Mouse (Mus musculus) left cerebral cortex, postnatal 36 days (tissue): ENCODE data around the gene Hist1h2ag. TPM values are rescaled to one million over a fixed set of nuclear protein-coding genes. Genes with fewer than 3 reads are reported as not detected.

Experiments
- DNase-seq, 2 experiments: peaks; one replicate each; pipeline ENCODE4 v3.0.0; 2021 to 2022; ENCODE audit warnings: low spot score in 2 of 2, mixed read lengths in 1 of 2
- intact Hi-C: fragments of 180-260 bp; cut with DNase I; formaldehyde crosslinking; loops from one replicate; pipeline ENCODE4 v1.15.1; 2025
- total RNA-seq, 2 experiments: library from RNA; stranded (reverse); gene quantifications; 2 replicates each; pipeline ENCODE4 v1.2.3; 2021

Gene Hist1h2ag
- total RNA-seq, 2 experiments from 2014 or later, result 8.3 to 11.2 TPM

DNA sequence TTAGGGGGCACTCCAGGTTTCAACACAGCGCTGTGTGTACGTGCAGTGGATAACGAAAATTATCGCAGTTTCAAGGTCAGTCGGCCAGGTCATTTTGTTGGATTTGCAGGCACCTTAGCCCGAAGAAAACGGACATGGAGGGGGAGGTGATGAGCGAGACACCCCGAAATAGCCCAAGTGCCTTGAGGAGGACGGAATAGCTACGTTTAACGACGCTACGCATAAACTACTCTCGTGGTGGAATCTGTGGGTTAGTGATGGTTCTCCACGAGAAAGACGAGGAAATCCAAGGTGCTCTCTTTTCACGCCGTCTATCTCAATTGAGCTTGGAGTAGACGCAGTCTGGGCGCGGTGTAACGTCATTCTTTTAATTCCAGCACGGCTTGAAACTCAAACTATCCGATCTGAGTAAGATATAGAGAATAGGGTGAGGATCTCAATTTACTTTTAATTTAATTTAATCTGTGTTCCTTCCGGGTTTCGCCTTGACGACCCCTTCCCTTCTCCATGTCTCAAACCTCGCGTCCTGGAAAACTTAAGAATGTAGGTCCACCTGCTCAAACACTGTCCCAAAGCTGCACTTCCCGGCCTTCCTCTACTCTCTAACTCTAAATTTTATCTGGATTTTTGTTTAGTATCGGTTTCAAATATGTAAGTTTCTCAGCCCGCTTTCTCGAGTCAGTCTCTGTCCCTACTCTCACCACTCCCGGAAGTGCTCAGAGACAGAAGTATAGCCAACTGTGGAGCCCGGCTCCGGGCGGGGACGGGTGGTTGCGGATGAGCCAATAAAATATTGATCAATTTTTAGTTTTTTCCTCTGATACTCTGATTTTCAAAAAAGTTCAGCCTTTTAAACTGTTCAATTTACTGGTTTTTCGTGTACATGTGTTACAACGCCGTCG, 22.6 kb downstream of the Hist1h2ag start:
- intact Hi-C loops, result loop anchor here (5.0 to 10.0 kb wide), 4 partner anchors 103 to 1497 kb away; no protein-coding TSS in a partner anchor
- DNase-seq, result no peak

GRCm38 (mm10) chr13:22015479-22016450, 27.0 kb downstream of the Hist1h2ag start:
- peak; percentile 49 to 69 for DNase-seq
- intact Hi-C loops, result loop anchor here (5.0 kb wide), 1 partner anchor 98 kb away; no protein-coding TSS in a partner anchor

- intact Hi-C loops, result no loop called here
- DNase-seq, result no peak
Measured at GRCm38 (mm10) chr13:22014411-22014845, 28.3 kb downstream of the Hist1h2ag start.

DNA sequence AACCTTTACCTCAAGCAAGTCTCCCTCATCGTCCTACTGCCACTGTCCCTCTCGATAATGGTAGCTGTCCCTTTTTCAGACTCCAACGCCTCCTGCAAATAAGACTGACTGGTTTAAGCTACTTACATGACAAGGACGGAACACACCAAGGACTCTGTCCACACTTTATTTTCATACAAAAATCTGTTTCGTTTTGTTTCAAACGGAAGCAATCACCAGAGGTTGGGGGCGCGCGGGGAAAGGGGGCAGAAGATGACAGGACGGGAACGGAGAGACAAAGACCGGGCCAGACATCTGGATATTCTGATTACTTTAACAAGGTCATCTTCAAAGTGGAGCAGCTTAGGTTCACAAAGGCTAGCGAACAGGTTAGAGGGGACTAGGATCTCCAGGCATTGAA, 29.0 kb downstream of the Hist1h2ag start:
- DNase-seq, result no peak
- intact Hi-C loops, result loop anchor here (2.0 kb wide), 1 partner anchor 15 kb away; no protein-coding TSS in a partner anchor

GRCm38 (mm10) chr13:22009642-22010041, 33.1 kb downstream of the Hist1h2ag start, which contains the start of gene Prss16:
TSS of gene Prss16 (minus strand) at chr13:22009742.
- intact Hi-C loops, result no loop called here

DNA sequence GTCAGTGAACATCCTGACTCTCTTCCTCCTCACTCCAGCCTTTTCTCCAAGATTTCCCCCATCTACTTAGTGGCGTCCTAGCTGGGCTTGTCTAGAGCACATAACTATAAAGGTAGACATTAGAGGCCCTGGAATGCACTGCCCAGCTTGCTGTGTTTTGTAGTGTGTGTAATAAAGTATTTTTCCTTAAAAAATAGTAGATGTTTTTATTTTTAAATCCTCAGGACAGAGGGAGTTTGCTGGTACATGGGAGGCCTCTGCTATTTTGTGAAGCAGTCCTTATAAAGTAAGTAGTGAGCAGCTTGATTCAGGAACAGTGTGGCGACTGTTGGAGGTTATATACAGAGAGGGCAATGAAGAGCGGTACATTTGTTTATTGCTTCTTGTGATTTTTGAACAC, 34.0 kb downstream of the Hist1h2ag start:
- no peak for DNase-seq

More at GRCm38 (mm10) chr13:22009642-22010041, 33.1 kb downstream of the Hist1h2ag start, which contains the start of gene Prss16:
- DNase-seq, result no peak

GRCm38 (mm10) chr13:22007872-22008271, 34.9 kb downstream of the Hist1h2ag start:
- no peak for DNase-seq
- intact Hi-C loops, result no loop called here

More for the DNA sequence above, 34.0 kb downstream of the Hist1h2ag start:
- intact Hi-C loops, result no loop called here

- intact Hi-C loops, result no loop called here
- DNase-seq, result no peak
Measured at GRCm38 (mm10) chr13:22007121-22007510, 35.6 kb downstream of the Hist1h2ag start.

GRCm38 (mm10) chr13:22006334-22007120, 36.2 kb downstream of the Hist1h2ag start:
- intact Hi-C loops, result no loop called here
- no peak for DNase-seq

GRCm38 (mm10) chr13:22005605-22006333, 37.0 kb downstream of the Hist1h2ag start:
- intact Hi-C loops, result no loop called here
- peak in 1 of 2 experiments; percentile 36 for DNase-seq

DNA sequence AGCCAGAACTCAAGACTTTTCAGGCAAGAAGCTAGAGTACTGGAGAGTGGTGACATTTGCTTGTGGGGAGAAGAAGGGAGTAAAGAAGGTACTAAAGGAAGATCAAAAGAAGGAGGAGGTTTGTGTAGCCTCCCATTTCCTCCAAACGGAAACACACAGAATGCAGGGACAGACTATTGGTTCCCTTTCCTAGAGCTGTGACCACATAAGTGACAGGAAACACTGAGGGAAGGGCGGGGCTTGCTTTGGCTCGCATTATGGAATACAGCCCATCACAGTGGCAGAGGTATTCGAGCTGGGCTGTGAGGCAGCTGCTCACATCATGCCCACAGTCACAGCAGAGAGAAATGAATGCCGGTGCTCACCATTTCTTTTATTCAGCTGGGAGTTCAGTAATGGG, 40.9 kb downstream of the Hist1h2ag start:
- intact Hi-C loops, result no loop called here
- DNase-seq, result no peak

GRCm38 (mm10) chr13:22001346-22001745, 41.4 kb downstream of the Hist1h2ag start:
- intact Hi-C loops, result no loop called here

GRCm38 (mm10) chr13:21999147-21999546, 43.6 kb downstream of the Hist1h2ag start:
- DNase-seq, result no peak
- intact Hi-C loops, result loop anchor here (2.0 to 5.0 kb wide), 2 partner anchors 14 to 82 kb away; no protein-coding TSS in a partner anchor

More at GRCm38 (mm10) chr13:22001346-22001745, 41.4 kb downstream of the Hist1h2ag start:
- DNase-seq, result no peak

DNA sequence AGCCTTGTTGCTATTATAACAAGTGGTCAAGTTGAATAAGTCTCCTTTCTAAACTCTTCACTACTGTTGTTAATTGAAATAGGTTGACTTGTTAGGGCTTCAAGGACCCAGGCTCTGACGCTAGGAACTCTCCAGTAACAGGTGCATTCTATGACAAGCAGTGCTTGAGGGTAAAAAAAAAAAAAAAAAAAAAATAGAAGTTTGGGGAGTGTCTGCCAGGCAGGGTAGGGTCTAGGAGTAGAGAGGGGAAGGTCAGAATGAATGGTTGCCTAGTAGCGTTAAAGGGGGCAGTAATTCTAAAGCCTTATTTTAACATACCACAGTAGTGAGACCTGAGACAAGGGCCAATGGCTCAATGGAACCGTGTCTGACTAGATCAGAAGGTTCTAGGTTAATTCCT, 44.3 kb downstream of the Hist1h2ag start:
- intact Hi-C loops, result loop anchor here (2.0 to 5.0 kb wide), 2 partner anchors 14 to 81 kb away; no protein-coding TSS in a partner anchor
- no peak for DNase-seq

- DNase-seq, result no peak
- intact Hi-C loops, result loop anchor here (2.0 to 5.0 kb wide), 2 partner anchors 15 to 81 kb away; no protein-coding TSS in a partner anchor
Measured at GRCm38 (mm10) chr13:21997821-21998220, 44.9 kb downstream of the Hist1h2ag start.

DNA sequence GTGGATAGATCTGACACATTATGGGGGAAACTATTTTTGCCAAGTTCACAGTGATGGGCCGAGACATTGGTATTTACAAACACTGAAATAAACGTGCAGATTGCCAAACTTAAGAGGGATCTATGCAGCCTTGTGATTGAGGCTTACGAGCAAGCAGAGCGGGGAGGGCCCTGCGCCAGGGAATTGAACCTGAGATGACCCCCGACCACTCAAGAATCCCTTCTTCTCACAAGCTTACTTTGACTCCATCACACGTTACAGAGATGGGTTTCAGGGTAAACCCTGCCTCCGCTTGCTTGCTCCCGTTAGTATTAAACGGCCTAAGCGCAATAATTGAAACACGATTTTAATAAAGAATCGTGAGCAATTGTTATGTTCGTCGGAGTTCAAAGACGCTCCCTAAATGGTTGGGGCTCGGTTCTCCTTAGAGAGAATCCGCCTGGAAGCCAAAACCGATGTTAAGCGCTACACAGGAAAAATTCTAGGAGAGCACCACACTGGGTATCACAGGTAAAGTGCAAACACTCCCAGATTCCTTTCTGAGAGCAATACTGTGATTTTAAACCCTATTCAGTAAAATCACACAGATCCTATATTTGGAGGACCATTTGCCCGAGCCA, 45.4 kb downstream of the Hist1h2ag start:
- intact Hi-C loops, result loop anchor here (5.0 kb wide), 1 partner anchor 80 kb away; no protein-coding TSS in a partner anchor
- DNase-seq, result no peak

DNA sequence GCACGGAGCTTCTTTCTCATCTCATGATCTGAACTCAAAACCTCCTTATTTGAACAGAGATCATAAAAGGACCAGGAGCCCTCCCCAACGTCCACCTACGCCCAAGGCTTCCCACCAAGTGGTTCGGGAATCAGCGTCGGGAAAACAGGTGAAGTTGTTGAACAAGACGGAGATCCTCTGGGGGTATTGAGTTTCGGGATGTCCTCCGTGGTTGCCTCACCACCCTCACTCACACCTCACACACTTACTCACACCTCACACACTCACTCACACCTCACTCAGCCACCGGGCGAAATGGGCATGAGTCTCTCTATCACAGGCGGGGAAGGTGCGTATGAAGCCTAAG, 45.9 kb downstream of the Hist1h2ag start:
- peak in 1 of 2 experiments; percentile 16 for DNase-seq
- intact Hi-C loops, result loop anchor here (5.0 kb wide), 1 partner anchor 80 kb away; no protein-coding TSS in a partner anchor
